Mouse (Mus musculus) adrenal gland, adult 8-10 months (tissue): Measurements from ENCODE around the gene Farsb. TPM values are rescaled to one million over a fixed set of nuclear protein-coding genes. Genes with fewer than 3 reads are reported as not detected.
A peak's percentile ranks its signal among the peaks of the same experiment; 100 is the strongest.

Experiments used
- DNase-seq: peaks from one replicate; pipeline ENCODE4 v3.0.0; 2022
- total RNA-seq, 4 experiments: library from RNA; stranded (reverse); gene quantifications; 2 replicates each; pipeline ENCODE4 v1.2.4; 2022

Farsb gene
- total RNA-seq, 4 experiments from 2014 or later: 56.5 to 81.0 (median 69.4) TPM

GRCm38 (mm10) chr1:78417154-78417911 lies 71.4 kb downstream of the Farsb start:
- no peak for DNase-seq

- DNase-seq: no peak
These were observed 74.3 kb downstream of the Farsb start for GRCm38 (mm10) chr1:78414421-78414820.

- peak; percentile 27 for DNase-seq
These were observed 76.0 kb downstream of the Farsb start for GRCm38 (mm10) chr1:78412668-78413067.

GRCm38 (mm10) chr1:78409396-78409795 lies 79.3 kb downstream of the Farsb start:
- no peak for DNase-seq

GRCm38 (mm10) chr1:78401413-78401812 lies 87.3 kb downstream of the Farsb start:
- DNase-seq: no peak

- DNase-seq: no peak
These were observed 88.9 kb downstream of the Farsb start for GRCm38 (mm10) chr1:78399755-78400154.

- DNase-seq: peak; percentile 81
These were observed 92.3 kb downstream of the Farsb start for GRCm38 (mm10) chr1:78396320-78396913.

- no peak for DNase-seq
These were observed 93.0 kb downstream of the Farsb start for GRCm38 (mm10) chr1:78395737-78396136.

GRCm38 (mm10) chr1:78395191-78395735 lies 93.4 kb downstream of the Farsb start:
- DNase-seq: peak; percentile 6

- DNase-seq: no peak
These were observed 99.8 kb downstream of the Farsb start for GRCm38 (mm10) chr1:78388848-78389247.

- no peak for DNase-seq
These were observed 100.8 kb downstream of the Farsb start for GRCm38 (mm10) chr1:78387854-78388253.

- no peak for DNase-seq
These were observed 107.7 kb downstream of the Farsb start for GRCm38 (mm10) chr1:78380950-78381349.

GRCm38 (mm10) chr1:78375058-78375457 lies 113.6 kb downstream of the Farsb start:
- no peak for DNase-seq

- DNase-seq: no peak
These were observed 114.9 kb downstream of the Farsb start for GRCm38 (mm10) chr1:78373836-78374235.

- no peak for DNase-seq
These were observed 116.4 kb downstream of the Farsb start for GRCm38 (mm10) chr1:78372316-78372715.

GRCm38 (mm10) chr1:78371569-78372236 lies 117.0 kb downstream of the Farsb start:
- DNase-seq: no peak

- DNase-seq: no peak
These were observed 118.6 kb downstream of the Farsb start for GRCm38 (mm10) chr1:78370121-78370520.

Other genes starting within 250 kb of the Farsb start
- gene Sgpp2, start 178.6 kb downstream of the Farsb start, total RNA-seq: 10 to 100 TPM in 1 of 4 experiments, 1 to 10 TPM in 3; 3.6 to 10.5 (median 6.4) TPM
- 1 to 10 TPM; 2.3 to 4.2 (median 2.5) TPM for gene Mogat1, start 22.1 kb upstream of the Farsb start, total RNA-seq
- under 1 TPM; 0.09 to 0.40 (median 0.29) TPM for gene BC035947, start 23.3 kb upstream of the Farsb start, total RNA-seq
- gene Acsl3, start 168.9 kb upstream of the Farsb start, total RNA-seq: 10 to 100 TPM; 28.5 to 36.8 (median 34.4) TPM
- 1 to 10 TPM; 4.0 to 8.7 (median 5.4) TPM for gene Utp14b, start 169.1 kb upstream of the Farsb start, total RNA-seq